Mouse (Mus musculus): ENCODE results near the gene Kifc1.

- TF ChIP-seq CTCF (conservative IDR thresholded peaks at IDR 0.05; ENCODE audit: insufficient read depth, insufficient read length, low read depth, low read length): no peak
- TF ChIP-seq POLR2A (IDR thresholded peaks at IDR 0.05; ENCODE audit: low read depth, low read length): no peak
Observed at GRCm38 (mm10) chr17:33851331-33851730, 39.1 kb downstream of the Kifc1 start.
